Mouse (Mus musculus) neural tube, embryonic 14.5 days (tissue): ENCODE results near the gene Chad. TPM values are rescaled to one million over a fixed set of nuclear protein-coding genes. Genes with fewer than 3 reads are reported as not detected.

ENCODE experiments used
- ATAC-seq: fragments of 200-750 bp; cut with Nextera tagmentation; 2 replicates; pipeline ENCODE4 v1.8.0; 2017; ENCODE audit warnings: low read depth, mild to moderate bottlenecking, moderate TSS enrichment, moderate library complexity
- H3K27ac ChIP-seq: fragments of 300-500 bp; sonication (generic); 2 replicates; pipeline ENCODE4 v1.5.1; 2014; ENCODE audit warnings: low read depth, mild to moderate bottlenecking, control low read depth, low read length, moderate library complexity, mixed read lengths
- H3K27me3 ChIP-seq: fragments of 300-500 bp; sonication (generic); 2 replicates; pipeline ENCODE4 v1.6.1; 2014; ENCODE audit warnings: low read length; ENCODE audit not compliant: control insufficient read depth, insufficient read depth
- H3K36me3 ChIP-seq: fragments of 300-500 bp; sonication (generic); 2 replicates; pipeline ENCODE4 v1.6.1; 2014; ENCODE audit warnings: low read length, mixed read lengths; ENCODE audit not compliant: control insufficient read depth, insufficient read depth
- H3K4me1 ChIP-seq: fragments of 300-500 bp; sonication (generic); 2 replicates; pipeline ENCODE4 v1.6.1; 2014; ENCODE audit warnings: low read length; ENCODE audit not compliant: control insufficient read depth, insufficient read depth
- H3K4me2 ChIP-seq: fragments of 300-500 bp; sonication (generic); 2 replicates; pipeline ENCODE4 v1.6.1; 2014; ENCODE audit warnings: mild to moderate bottlenecking, low read depth, low read length, control low read depth
- H3K4me3 ChIP-seq: fragments of 300-500 bp; sonication (generic); 2 replicates; pipeline ENCODE4 v1.5.1; 2014; ENCODE audit warnings: low read depth, low read length, control low read depth, mixed read lengths
- H3K9ac ChIP-seq: fragments of 300-500 bp; sonication (generic); replicated peaks from 2 replicates; pipeline ENCODE4 v1.6.1; 2014; ENCODE audit warnings: low read depth, mild to moderate bottlenecking, control low read depth, low read length, mixed read lengths
- H3K9me3 ChIP-seq: fragments of 300-500 bp; sonication (generic); 2 replicates; pipeline ENCODE4 v1.6.1; 2016; ENCODE audit warnings: low read length; ENCODE audit not compliant: control insufficient read depth
- WGBS: fragments of 180-500 bp; shearing (Covaris S2); extraction: QIAGEN DNeasy Blood & Tissue Kit; methylation state at CpG from one replicate; pipeline ENCODE4 v1.1.7; 2014; 5-methylcytosine and 5-hydroxymethylcytosine counted together
- polyA plus RNA-seq: library from polyadenylated mRNA; unstranded; fragments of >200 nt; fragmentation: Nextera tagmentation; extraction: Ambion mirVana; gene quantifications from 2 replicates; pipeline ENCODE4 v1.2.1, GENCODE M21; 2014

Gene Chad
- polyA plus RNA-seq, 1 experiment from 2014 or later: 0.35 TPM

- WGBS: 1% methylated on average over 45 of the region's 52 CpGs
- H3K4me1 ChIP-seq: 0 out of 2 replicates have a peak, but pooled peaks cover 2% of the 10 kb centered on the region
- no peaks in the 10 kb centered on the region for H3K36me3 ChIP-seq
- peak within 1 kb of the TSS; percentile 59 for H3K4me2 ChIP-seq
- H3K9ac ChIP-seq: peak within 1 kb of the TSS; percentile 37; the same call in 1 of the 2 replicates
- no peaks in the 10 kb centered on the region for H3K27me3 ChIP-seq
- peak within 1 kb of the TSS; percentile 29 for H3K4me3 ChIP-seq
- ATAC-seq: peak; percentile 84
- H3K9me3 ChIP-seq: no peaks in the 10 kb centered on the region
- H3K27ac ChIP-seq: no peak within 1 kb of the TSS
Observed at GRCm38 (mm10) chr11:94601321-94602281, 36.8 kb downstream of the Chad start, which contains the start of gene Acsf2. Acsf2 (minus strand) TSS chr11:94601871.

- ATAC-seq: no peak
- Histone ChIP-seq H3K27ac (no peak overlapping the region), H3K27me3 (no peaks in the 10 kb centered on the region), H3K4me2 (no peak overlapping the region), H3K4me1 (0 out of 2 replicates have a peak, but pooled peaks cover 2% of the 10 kb centered on the region), H3K9me3 (no peaks in the 10 kb centered on the region), H3K36me3 (no peaks in the 10 kb centered on the region), H3K4me3 (no peak overlapping the region), H3K9ac (no peak overlapping the region)
- 74% methylated on average over 11 of the region's 11 CpGs for WGBS
Observed at GRCm38 (mm10) chr11:94602356-94602955, 37.6 kb downstream of the Chad start.

DNA sequence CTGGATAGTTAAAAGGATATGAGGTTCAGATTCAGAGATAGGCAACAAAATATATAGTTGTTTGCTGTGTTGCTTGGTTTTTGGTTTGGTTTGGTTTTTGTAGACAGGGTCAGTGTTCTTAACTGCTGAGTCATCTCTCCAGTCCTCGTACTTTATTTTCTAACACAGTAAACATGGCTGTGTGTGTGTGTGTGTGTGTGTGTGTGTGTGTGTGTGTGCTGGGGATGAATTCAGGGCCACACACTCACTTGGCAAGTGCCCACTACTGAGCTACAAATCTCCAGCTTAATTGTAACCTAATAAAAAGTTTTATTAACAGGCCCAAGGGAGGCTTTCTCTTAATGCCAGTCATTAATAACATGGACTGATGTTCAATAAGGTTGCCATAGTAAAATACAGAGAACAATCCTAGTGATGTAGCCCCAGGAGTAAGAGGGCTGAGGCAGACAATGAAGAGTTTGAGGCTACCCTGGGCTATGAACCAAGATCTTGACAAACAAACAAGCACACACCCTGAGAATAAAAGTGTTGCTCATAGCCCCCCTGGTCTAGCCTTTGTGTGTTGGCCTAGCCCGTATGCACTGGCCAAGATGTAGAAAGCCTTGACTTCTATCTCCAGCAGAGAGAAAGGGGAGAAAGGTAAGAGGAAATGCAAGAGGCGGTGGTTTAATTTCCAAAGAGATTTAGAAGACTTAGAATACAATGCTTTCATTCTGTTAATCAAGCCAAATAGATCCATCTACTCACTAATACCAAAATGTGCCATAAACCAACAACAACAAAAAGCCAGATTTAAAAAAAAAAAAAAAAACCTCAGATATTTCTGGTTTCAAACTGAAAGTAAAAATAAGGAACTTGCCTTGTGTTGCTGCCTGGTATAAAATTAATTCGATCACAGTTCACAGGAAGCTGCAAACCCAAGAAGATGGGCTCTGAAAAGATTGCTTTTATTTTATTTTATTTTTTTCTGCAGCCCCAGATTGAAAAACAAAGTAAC lies 46.2 kb downstream of the Chad start:
- no peak overlapping the region for H3K9ac ChIP-seq
- no peaks in the 10 kb centered on the region for H3K27me3 ChIP-seq
- no peaks in the 10 kb centered on the region for H3K9me3 ChIP-seq
- whole genome bisulfite sequencing: 51% methylated on average over 4 of the region's 4 CpGs
- no peaks in the 10 kb centered on the region for H3K36me3 ChIP-seq
- no peak overlapping the region for H3K4me2 ChIP-seq
- H3K4me1 ChIP-seq: no peaks in the 10 kb centered on the region
- no peak overlapping the region for H3K27ac ChIP-seq
- peak; percentile 87 for ATAC-seq
- no peak overlapping the region for H3K4me3 ChIP-seq

- H3K27me3 ChIP-seq: no peaks in the 10 kb centered on the region
- no peak overlapping the region for H3K4me2 ChIP-seq
- H3K4me1 ChIP-seq: no peaks in the 10 kb centered on the region
- H3K9me3 ChIP-seq: no peaks in the 10 kb centered on the region
- no peak overlapping the region for H3K27ac ChIP-seq
- no peak overlapping the region for H3K9ac ChIP-seq
- no peaks in the 10 kb centered on the region for H3K36me3 ChIP-seq
- ATAC-seq: no peak
- no peak overlapping the region for H3K4me3 ChIP-seq
- 67% methylated on average over 4 of the region's 4 CpGs for WGBS
Observed at GRCm38 (mm10) chr11:94614603-94615002, 49.8 kb downstream of the Chad start.

DNA sequence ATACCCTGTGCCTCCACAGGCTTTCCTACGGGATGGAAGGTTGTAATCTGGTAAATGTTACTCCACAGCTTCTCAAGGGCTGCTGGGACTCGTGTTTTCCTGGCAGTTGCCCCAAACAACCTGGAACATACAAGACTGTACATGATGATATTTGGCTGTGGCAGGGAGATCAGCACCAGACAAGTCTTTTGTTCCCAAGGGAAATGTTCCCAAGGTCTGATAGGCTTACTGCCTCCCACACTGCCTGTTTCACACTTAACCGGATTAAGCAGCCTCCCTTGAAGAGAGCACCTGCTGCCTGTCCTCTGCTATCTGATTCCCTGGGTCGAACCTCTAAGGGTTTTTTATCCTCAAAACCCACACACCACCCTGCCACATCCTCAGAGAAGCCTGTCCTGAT lies 50.6 kb downstream of the Chad start:
- Histone ChIP-seq H3K9me3 (no peaks in the 10 kb centered on the region), H3K4me3 (no peak overlapping the region), H3K4me1 (no peaks in the 10 kb centered on the region), H3K27me3 (no peaks in the 10 kb centered on the region), H3K36me3 (no peaks in the 10 kb centered on the region), H3K27ac (no peak overlapping the region), H3K9ac (no peak overlapping the region), H3K4me2 (no peak overlapping the region)
- 47% methylated on average over 4 of the region's 4 CpGs for WGBS
- no peak for ATAC-seq

DNA sequence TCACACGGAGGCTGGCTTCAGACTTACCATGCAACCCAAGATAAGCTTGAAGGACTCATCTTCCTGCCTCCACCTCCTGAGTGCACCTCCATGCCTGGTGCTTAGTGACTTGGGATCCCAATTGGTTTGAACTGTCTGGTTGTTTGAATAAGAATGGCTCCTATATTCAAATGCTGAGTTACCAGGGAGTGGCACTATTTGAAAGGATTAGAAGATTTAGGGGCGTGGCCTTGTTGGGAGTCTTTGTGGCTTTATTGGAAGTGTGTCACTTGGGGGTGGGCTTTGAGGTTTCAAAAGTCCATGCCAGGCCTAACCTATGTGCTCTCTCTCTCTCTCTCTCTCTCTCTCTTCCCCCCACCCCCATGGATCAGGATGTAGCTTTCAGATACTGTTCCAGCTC lies 52.8 kb downstream of the Chad start:
- Histone ChIP-seq H3K27me3 (no peaks in the 10 kb centered on the region), H3K27ac (no peak overlapping the region), H3K36me3 (no peaks in the 10 kb centered on the region), H3K9ac (no peak overlapping the region), H3K4me1 (no peaks in the 10 kb centered on the region), H3K4me2 (no peak overlapping the region), H3K4me3 (no peak overlapping the region), H3K9me3 (no peaks in the 10 kb centered on the region)
- WGBS: 93% methylated on average over 2 of the region's 2 CpGs
- no peak for ATAC-seq

Other genes with a start within 250 kb of the Chad start
- 126 and 150 TPM in 2 replicates for gene Luc7l3, start 243.1 kb upstream of the Chad start, polyA plus RNA-seq
- gene Ankrd40, start 237.0 kb upstream of the Chad start, polyA plus RNA-seq: 15.7 and 16.2 TPM in 2 replicates
- 0.81 and 1.4 TPM in 2 replicates for gene Abcc3, start 172.1 kb upstream of the Chad start, polyA plus RNA-seq
- 14.3 and 22.5 TPM in 2 replicates for gene Cacna1g, start 90.8 kb upstream of the Chad start, polyA plus RNA-seq
- 0.09 and 0.26 TPM in 2 replicates for gene Spata20, start 78.9 kb upstream of the Chad start, polyA plus RNA-seq
- gene Epn3, start 65.1 kb upstream of the Chad start, polyA plus RNA-seq: 0.68 and 0.82 TPM in 2 replicates
- gene Mycbpap, start 43.3 kb upstream of the Chad start, polyA plus RNA-seq: 1.7 and 2.0 TPM in 2 replicates
- gene Rsad1, start 15.8 kb upstream of the Chad start, polyA plus RNA-seq: 5.2 and 12.3 TPM in 2 replicates
- gene Acsf2, start 36.8 kb downstream of the Chad start, polyA plus RNA-seq: 2.0 and 2.2 TPM in 2 replicates
- gene Lrrc59, start 64.7 kb downstream of the Chad start, polyA plus RNA-seq: 116 and 159 TPM in 2 replicates
- 122 and 147 TPM in 2 replicates for gene Mrpl27, start 88.7 kb downstream of the Chad start, polyA plus RNA-seq
- gene Eme1, start 88.9 kb downstream of the Chad start, polyA plus RNA-seq: 1.1 and 1.8 TPM in 2 replicates
- 11.6 and 13.6 TPM in 2 replicates for gene Xylt2, start 112.5 kb downstream of the Chad start, polyA plus RNA-seq
- gene Gm11541, start 139.5 kb downstream of the Chad start, polyA plus RNA-seq: 0.21 TPM in 1 of 2 replicates, not detected in the other
- gene Cdc34b, start 176.7 kb downstream of the Chad start, polyA plus RNA-seq: not detected in 2 replicates
- gene Tmem92, start 217.7 kb downstream of the Chad start, polyA plus RNA-seq: not detected in 2 replicates